Mouse (Mus musculus): Measurements from ENCODE around the gene Pde7b.

The Pde7b gene

DNA sequence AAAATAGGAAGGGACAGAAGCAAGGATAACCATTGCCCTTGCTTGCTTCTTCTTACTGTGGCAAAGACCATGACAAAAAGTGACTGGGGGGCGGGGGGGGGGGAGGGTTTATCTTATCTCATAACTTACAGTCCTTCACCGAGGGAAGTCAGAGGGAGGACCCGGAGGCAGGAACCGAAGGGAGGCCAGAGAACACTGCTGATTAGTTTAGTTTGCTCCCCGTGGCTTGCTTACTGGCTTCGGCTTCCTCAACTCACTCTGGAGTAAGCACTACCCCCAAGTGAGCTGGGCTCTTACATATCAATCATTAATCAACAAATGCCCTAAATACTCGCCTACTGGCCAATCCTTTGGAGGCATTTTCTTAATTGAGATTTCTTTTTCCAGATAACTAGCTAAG lies 304.6 kb downstream of the Pde7b start:
- no peak for TF ChIP-seq GATA4 (IDR thresholded peaks at IDR 0.05; ENCODE audit: insufficient replicate concordance, low read length)

DNA sequence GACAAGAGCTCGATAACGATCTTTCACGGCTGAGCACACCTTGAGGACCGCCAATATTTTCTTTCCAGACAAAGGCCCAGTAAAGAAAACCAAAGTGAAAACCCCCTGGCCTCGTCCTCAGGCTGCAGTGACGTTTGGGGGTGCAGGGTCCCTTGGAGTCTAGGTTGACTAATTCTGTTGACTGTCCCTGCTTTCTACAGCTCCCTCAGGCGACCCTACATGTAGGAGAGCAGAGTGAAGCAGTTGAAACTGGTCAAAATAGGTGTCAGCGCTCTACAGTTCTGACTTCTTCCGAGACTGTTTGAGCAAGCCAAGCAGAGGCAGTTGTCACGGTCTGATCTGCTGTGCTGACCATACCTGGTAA lies 306.0 kb downstream of the Pde7b start:
- TF ChIP-seq GATA4 (IDR thresholded peaks at IDR 0.05; ENCODE audit: insufficient replicate concordance, low read length): no peak

DNA sequence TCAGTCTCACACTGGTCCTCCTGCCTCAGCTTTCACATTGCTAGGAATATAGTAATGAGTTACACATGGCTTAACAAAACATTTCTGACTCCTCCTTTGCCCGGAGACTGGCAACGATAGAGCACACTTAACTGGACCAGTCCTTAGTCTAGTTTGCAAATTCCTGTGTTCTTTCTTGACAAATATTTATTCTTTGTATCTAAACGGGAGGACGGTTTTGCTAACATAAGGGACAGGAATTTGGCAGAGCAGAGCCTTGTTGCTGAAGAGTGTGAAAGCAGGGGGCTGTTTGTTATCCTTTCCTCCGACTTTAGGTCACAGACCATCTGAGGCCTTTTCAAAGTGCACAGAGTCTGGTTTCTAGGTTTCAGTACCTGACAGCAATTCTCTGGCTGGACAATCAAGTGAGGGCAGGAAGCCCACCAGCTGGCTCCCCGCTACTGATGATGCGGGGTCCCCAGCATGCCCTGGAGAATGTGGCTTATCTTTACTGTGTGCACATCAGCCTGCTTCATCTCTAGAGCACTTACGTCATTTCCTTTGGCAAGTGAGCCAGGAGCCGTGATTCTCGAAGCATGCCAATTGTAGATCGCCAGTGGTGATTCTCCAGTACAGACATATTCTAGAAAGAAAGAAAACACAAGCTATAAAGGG lies 306.5 kb downstream of the Pde7b start:
- TF ChIP-seq GATA4 (IDR thresholded peaks at IDR 0.05; ENCODE audit: insufficient replicate concordance, low read length): no peak

DNA sequence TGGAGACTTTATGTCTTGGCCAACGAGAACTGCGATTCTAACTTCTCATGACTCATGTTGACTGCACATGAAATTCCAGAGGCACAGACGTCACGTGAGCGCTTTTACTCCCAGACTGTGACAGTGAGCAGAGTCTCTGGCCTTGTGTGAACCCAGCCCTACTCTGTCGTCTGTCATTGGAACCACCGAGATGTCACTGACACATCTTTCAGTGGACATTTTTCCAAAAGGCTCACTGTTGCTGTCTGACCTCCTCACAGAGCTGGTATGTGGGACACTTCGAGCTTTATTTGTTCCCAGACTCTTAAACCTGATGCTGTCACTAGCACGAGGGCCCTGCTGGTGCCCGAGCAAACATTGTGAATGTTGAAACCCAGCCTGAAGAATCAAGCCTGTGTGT lies 315.7 kb downstream of the Pde7b start:
- TF ChIP-seq GATA4 (IDR thresholded peaks at IDR 0.05; ENCODE audit: insufficient replicate concordance, low read length): no peak

DNA sequence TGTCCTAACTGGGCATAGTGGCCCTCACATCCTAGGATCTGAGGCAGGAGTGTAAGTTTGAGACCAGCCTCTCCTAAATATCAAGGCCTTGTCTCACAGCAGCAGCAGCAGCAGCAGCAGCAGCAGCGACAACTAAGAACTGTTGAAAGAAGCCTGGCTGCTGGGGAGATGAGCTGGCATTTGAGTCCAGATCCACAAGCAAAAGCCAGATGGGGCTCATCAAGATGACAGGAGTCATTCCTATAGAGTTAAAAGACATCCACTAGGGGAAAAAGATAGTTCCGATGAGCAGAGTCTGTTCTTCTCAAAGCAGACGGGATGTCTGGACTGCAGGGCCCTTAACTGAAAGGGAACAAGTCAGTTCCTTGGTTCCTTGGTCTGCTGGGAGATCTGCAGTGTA lies 316.5 kb downstream of the Pde7b start:
- TF ChIP-seq GATA4 (IDR thresholded peaks at IDR 0.05; ENCODE audit: insufficient replicate concordance, low read length): no peak

DNA sequence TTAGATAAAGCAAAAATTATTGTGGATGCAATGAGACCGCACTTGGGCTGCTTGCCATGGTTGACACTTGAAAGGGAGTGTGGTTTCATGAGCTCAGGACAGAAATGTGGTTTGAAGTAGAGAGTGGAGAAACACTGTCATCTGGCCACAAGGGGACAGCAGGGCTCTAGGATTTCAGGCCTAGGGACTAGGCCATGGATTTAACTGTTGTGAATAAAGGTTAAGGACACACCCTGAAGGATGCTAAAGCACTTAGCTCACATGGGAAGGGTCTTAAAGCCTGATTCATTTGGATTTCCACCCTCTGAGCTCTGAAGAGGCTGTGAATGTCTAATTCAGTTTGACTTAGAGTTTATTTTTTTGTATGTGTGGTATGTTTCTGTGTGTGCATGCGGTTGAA lies 319.4 kb downstream of the Pde7b start:
- TF ChIP-seq GATA4 (IDR thresholded peaks at IDR 0.05; ENCODE audit: insufficient replicate concordance, low read length): no peak

DNA sequence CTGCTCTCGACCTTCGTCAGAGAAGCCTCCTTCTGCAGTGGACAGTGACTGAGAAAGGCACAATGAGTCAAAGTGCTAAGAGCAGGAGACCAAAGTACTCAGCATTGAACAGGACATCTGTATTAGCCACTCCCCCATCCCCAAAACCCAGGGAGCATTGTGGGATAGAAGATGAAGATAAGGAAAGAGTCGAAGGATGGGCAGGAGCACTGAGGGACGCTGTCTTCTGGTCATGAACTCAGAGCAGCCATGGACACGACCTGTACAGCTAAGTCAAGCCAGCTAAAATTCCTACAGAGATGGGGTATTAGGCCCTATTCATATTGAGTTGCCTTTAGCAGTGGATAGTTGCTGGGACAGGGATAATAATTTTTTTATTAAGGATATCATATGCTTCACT lies 321.9 kb downstream of the Pde7b start:
- TF ChIP-seq GATA4 (IDR thresholded peaks at IDR 0.05; ENCODE audit: insufficient replicate concordance, low read length): no peak

DNA sequence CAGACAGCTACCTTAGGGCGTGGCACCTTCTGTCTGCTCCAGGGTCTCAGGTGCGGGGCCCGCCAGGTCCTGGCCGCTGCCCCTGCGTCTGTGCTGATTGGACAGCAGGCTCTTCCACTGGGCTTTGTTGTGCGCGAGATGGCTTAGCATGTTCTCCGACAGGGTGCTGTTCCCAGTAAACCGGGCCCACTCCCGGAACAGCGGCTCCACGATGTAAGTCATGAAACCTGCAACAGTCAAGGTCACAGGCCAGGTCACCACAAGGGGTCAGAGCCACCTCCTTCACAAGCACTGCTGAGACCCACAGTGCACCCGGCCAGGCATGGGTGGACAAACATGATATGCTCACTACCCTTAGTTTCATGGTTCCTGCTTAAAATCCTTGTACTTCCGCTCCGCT lies 324.5 kb downstream of the Pde7b start:
- TF ChIP-seq GATA4 (IDR thresholded peaks at IDR 0.05; ENCODE audit: insufficient replicate concordance, low read length): no peak

DNA sequence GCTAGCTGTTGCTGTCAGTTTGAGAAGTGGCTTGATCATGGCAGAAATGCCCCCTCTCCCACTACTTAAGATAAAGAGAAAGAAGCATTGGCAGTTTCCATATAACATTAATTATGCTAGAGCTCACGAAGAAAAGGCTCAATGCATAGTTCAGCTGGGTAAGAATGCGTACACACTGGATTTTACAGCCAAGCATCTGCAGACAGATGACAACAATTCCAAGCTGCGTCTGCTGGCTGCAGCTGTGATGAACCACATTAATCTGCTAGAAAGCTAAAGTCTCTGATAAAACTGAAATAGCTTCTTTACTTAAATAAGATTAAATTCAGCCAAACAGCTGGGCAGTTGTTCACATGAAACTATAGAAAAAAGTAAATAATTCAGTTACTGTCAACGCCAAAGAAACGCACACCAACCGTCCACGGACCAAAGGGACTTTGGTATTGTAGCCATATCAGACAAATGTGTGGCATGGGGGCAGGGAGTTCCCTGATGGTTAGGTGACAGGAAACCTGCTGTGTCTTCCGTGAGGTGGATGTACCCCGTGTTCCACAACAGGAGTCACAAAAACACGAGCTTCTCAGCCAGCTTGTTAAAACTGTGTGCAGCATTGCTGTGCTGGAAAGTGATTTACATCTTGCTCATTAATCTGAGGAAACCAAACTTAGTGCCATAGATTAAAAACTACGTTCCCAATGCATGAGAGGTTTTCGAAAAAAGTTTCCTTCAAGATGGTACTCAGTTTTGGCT lies 326.1 kb downstream of the Pde7b start:
- no peak for TF ChIP-seq GATA4 (IDR thresholded peaks at IDR 0.05; ENCODE audit: insufficient replicate concordance, low read length)

DNA sequence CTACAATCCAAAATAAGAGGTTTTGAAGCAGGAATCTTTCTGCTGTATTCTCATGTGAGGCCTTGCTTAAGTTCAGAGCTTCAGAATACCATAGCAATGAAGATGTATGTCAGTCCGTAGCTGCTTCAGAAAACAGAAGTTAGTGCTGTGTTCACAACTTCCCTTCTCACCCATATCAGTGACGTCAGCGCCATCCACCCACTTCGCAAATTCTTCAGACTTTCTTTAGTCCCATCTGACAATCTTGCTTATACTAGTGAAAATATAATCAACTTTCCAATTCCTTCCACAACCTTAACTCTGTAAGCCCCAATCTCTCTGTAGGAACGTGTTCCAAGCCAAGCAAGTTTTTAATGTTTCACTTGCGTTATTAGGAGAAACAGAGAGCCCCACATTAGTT lies 326.7 kb downstream of the Pde7b start:
- no peak for TF ChIP-seq GATA4 (IDR thresholded peaks at IDR 0.05; ENCODE audit: insufficient replicate concordance, low read length)

DNA sequence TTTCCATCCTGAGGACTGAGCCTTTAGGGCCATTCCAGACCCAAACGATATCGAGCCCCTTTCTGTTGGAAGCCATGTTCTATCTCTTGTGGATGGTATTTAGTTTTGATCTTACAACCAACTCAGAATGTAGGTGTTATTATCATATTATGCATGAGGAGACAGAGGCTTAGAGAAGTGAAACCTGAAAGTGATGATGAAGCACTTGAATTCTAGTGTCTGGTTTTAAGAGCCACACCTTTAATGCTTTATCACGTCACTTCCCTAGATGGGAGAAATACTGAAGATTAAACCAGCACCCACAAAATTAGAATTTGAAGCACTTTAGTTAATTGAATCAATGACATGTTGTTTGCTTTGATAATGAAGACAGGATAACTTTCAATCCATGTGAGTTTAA lies 329.1 kb downstream of the Pde7b start:
- TF ChIP-seq GATA4 (IDR thresholded peaks at IDR 0.05; ENCODE audit: insufficient replicate concordance, low read length): no peak

DNA sequence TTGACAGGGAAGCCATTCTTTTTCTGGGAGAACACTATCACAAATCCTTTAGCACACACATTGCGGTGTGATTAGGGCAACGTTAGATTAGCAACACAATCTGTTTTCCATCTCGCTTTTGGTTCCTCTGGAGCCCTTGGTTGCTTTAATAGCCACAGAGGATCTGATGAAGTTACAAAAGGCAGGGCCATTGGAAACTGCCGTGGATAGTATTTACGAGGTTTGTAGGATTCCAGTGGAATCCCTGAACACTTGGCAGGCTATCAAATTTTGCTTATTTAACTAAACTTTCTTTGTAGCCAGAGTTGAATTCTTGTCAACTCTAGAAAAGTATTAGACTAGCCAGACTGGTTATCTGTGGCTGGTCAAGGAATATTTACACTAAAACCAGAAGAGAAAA lies 330.1 kb downstream of the Pde7b start:
- no peak for TF ChIP-seq GATA4 (IDR thresholded peaks at IDR 0.05; ENCODE audit: insufficient replicate concordance, low read length)

DNA sequence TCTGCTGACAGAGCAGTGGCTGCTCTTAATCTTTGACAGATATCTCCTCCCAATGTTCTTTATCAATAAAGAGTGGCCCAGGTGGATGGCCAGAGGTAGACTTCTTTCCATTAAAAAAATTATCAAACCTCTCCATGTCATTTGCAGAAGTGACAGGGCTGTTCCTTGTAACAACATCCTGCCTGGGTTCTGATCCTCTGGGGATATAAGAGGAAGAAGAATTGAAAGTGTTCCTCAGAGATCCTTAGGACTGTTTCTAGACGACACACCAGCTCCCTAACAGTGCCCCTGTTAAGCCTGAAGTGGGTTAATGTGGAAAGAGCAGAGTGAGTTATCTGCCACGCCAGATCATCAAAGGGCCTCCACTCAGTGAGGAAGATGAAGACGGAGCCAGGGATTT lies 334.3 kb downstream of the Pde7b start:
- TF ChIP-seq GATA4 (IDR thresholded peaks at IDR 0.05; ENCODE audit: insufficient replicate concordance, low read length): no peak

DNA sequence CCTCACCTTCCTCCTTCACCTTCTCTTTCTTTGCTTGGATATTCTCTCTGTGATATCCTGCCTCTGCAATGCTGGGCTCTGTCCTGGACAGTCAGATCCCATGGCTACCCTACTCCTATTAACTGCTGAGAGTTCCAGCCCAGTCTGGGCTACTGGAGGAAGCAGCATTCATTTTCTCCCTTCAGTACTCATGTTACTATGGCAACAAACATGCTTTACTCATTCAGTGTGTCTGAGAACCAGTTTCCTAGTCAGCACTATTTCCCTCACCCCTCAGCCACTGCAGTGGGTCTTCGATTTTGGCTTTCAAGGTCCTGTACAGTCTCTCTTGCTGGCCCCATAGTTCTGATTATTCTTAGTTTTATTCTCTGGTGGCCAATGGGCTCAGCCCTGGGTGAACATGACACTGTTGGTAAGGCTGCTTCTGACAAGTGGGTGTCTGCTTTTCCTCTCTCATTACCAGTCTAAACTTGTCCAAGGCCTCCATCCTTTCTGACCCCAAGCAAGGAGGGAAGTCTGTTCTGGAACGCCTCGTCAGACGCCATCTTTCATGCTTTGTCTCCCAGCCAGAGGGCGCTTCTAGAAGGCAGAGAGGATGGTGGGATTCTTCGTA lies 342.0 kb downstream of the Pde7b start:
- TF ChIP-seq GATA4 (IDR thresholded peaks at IDR 0.05; ENCODE audit: insufficient replicate concordance, low read length): no peak

DNA sequence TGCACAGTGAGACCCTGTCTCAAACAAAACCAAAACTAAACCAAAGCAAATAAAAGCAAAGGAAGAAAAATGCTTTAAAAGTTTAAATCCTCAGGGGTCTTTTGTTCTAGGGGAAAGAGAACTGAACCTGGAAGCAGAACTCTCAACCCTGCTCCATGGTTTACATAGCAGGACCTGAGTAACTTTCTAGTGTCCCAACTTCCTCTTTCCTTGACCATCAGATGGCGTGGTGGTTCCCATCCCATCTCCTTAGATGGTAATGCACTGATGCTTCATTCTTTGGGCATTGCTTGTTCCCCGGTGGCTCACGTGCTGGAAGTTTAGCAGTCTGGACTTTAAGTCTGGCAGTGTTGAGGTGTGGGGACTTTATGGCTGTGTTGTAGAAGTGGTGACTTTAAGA lies 343.5 kb downstream of the Pde7b start:
- no peak for TF ChIP-seq GATA4 (IDR thresholded peaks at IDR 0.05; ENCODE audit: insufficient replicate concordance, low read length)

DNA sequence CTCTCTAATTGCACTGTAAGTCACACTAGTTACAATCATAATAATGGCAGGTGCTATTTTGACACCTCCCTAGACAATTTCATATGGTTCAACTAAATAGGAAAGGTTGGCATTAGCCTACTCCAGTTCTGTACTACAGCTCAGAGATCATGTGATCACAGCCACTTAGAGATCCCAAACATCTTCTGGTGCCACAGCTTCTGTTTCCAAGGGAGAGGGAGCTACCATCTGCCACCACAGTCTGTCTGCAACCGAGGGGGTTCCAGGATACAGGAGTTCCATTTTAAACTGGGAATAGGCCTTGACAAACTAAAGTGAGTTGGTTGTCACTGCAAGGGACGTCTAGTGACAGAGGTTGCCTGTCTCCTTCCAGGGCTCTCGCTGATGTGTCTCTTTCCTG lies 344.1 kb downstream of the Pde7b start:
- TF ChIP-seq GATA4 (IDR thresholded peaks at IDR 0.05; ENCODE audit: insufficient replicate concordance, low read length): no peak
